Mouse (Mus musculus) liver, postnatal 0 days (tissue): ENCODE measurements around the gene Uqcr11.

ENCODE experiments used
- CTCF ChIP-seq: sonication (generic); IDR thresholded peaks from 2 replicates; pipeline ENCODE4 v1.5.1; 2016; ENCODE audit warnings: antibody characterized with exemption, low read depth
- EP300 ChIP-seq: IDR thresholded peaks from 2 replicates; pipeline ENCODE4 v1.6.1; 2016; ENCODE audit warnings: antibody characterized with exemption, low read depth, mild to moderate bottlenecking

- TF ChIP-seq CTCF: no peak
- no peak for TF ChIP-seq EP300
These were observed 38.7 kb downstream of the Uqcr11 start for GRCm38 (mm10) chr10:80367954-80368353.
